20 mouse cellular contexts compared by ENCODE assay signal in genomic region chr11:48819614-48820307, GRCm38 (mm10). TPM values are rescaled to one million over a fixed set of nuclear protein-coding genes. Genes with fewer than 3 reads are reported as not detected.
DNase-seq lines count a peak whose midpoint lies in the region; ATAC-seq and TF ChIP-seq lines count a peak whose summit lies in the region.
"Had no signal": no experiment of that assay in that cellular context is flagged by ENCODE, and none has a peak within 500 bp of the region (broad histone marks: within the 10 kb centered on the region; RNA-seq: fewer than 3 reads in every experiment).

No protein-coding gene starts in this region.

- TF ChIP-seq EP300 in lung, postnatal 0 days (IDR thresholded peaks at IDR 0.05) = no peak

- peaks cover 3% of the 10 kb centered on the region; the same call in 1 of the 2 replicates for H3K27me3 ChIP-seq in heart, embryonic 11.5 days (ENCODE audit: control insufficient read depth, insufficient read depth, low read length)
- 0 out of 2 replicates have a peak, but pooled peaks cover 6% of the 10 kb centered on the region for H3K27me3 ChIP-seq in lung, postnatal 0 days (replicated peaks; ENCODE audit: insufficient read depth, low read length)
- peaks cover 5% of the 10 kb centered on the region for H3K27me3 ChIP-seq in liver, embryonic 11.5 days (replicated peaks; ENCODE audit: control insufficient read depth, insufficient read depth, low read length)
- peaks cover 11% of the 10 kb centered on the region for H3K27me3 ChIP-seq in hindbrain, embryonic 11.5 days (ENCODE audit: control insufficient read depth, insufficient read depth, low read length)
- peaks cover 11% of the 10 kb centered on the region for H3K27me3 ChIP-seq in limb, embryonic 10.5 days (ENCODE audit: low read depth, poor library complexity, severe bottlenecking)

- no peak overlapping the region for H3K4me2 ChIP-seq in heart, embryonic 11.5 days
- H3K4me2 ChIP-seq in lung, postnatal 0 days (replicated peaks; ENCODE audit: low read depth, low read length) = no peak overlapping the region
- no peak overlapping the region; the same call in 1 of the 2 replicates for H3K4me2 ChIP-seq in liver, embryonic 11.5 days
- no peak overlapping the region for H3K4me2 ChIP-seq in hindbrain, embryonic 11.5 days (replicated peaks; ENCODE audit: low read depth, low read length)
- H3K4me2 ChIP-seq: lung, embryonic 14.5 days had no signal

- intact Hi-C loops in left cerebral cortex, postnatal 36 days (cut with DNase I) = loop anchor here (2.0 to 5.0 kb wide), 2 partner anchors 15 to 383 kb away; partner anchors contain the start of gene Zfp62

- H3K4me1 ChIP-seq in heart, embryonic 11.5 days (ENCODE audit: control insufficient read depth, insufficient read depth, low read length) = peaks cover 16% of the 10 kb centered on the region
- H3K4me1 ChIP-seq in lung, postnatal 0 days (ENCODE audit: insufficient read depth, low read depth, low read length) = peaks cover 11% of the 10 kb centered on the region; the same call in 1 of the 2 replicates
- H3K4me1 ChIP-seq in liver, embryonic 11.5 days (replicated peaks; ENCODE audit: control insufficient read depth, insufficient read depth, low read length) = peaks cover 20% of the 10 kb centered on the region
- H3K4me1 ChIP-seq in hindbrain, embryonic 11.5 days (replicated peaks; ENCODE audit: control insufficient read depth, insufficient read depth, low read length) = no peaks in the 10 kb centered on the region
- peaks cover 26% of the 10 kb centered on the region for H3K4me1 ChIP-seq in limb, embryonic 10.5 days

- H3K9me3 ChIP-seq in heart, embryonic 11.5 days (replicated peaks; ENCODE audit: control insufficient read depth, low read length) = no peaks in the 10 kb centered on the region
- H3K9me3 ChIP-seq in lung, postnatal 0 days (ENCODE audit: low read length) = no peaks in the 10 kb centered on the region
- no peaks in the 10 kb centered on the region for H3K9me3 ChIP-seq in liver, embryonic 11.5 days (ENCODE audit: control insufficient read depth, low read length)
- H3K9me3 ChIP-seq in hindbrain, embryonic 11.5 days (ENCODE audit: control insufficient read depth, low read length) = no peaks in the 10 kb centered on the region
- H3K9me3 ChIP-seq in limb, embryonic 10.5 days (replicated peaks) = no peaks in the 10 kb centered on the region
- H3K9me3 ChIP-seq: G1E; limb, embryonic 13.5 days had no signal

- 57% methylated on average over 7 of the region's 7 CpGs for WGBS in heart, embryonic 11.5 days (ENCODE audit: insufficient replicate concordance)
- 61% methylated on average over 7 of the region's 7 CpGs for WGBS in lung, postnatal 0 days
- WGBS in liver, embryonic 11.5 days = 55% methylated on average over 7 of the region's 7 CpGs
- 82% methylated on average over 7 of the region's 7 CpGs for WGBS in hindbrain, embryonic 11.5 days
- 80% methylated on average over 7 of the region's 7 CpGs for WGBS in limb, embryonic 10.5 days

- TF ChIP-seq CTCF in lung, postnatal 0 days (IDR thresholded peaks at IDR 0.05) = no peak

- no peaks in the 10 kb centered on the region; the same call in 1 of the 2 replicates for H3K36me3 ChIP-seq in heart, embryonic 11.5 days (ENCODE audit: control insufficient read depth, insufficient read depth, low read length)
- no peaks in the 10 kb centered on the region for H3K36me3 ChIP-seq in lung, postnatal 0 days (ENCODE audit: insufficient read depth, low read length)
- no peaks in the 10 kb centered on the region for H3K36me3 ChIP-seq in liver, embryonic 11.5 days (ENCODE audit: control insufficient read depth, insufficient read depth, low read length)
- H3K36me3 ChIP-seq in hindbrain, embryonic 11.5 days (ENCODE audit: control insufficient read depth, insufficient read depth, low read length) = no peaks in the 10 kb centered on the region
- H3K36me3 ChIP-seq in limb, embryonic 10.5 days = peaks cover 11% of the 10 kb centered on the region

- no peak for DNase-seq in heart, adult 18-20 months
- peak; percentile 37 for DNase-seq in lung, postnatal 0 days (ENCODE audit: low spot score)
- no peak for DNase-seq in lung, postnatal 25 days (ENCODE audit: low spot score)
- no peak for DNase-seq in liver, embryonic 11.5 days (ENCODE audit: low spot score)
- no peak for DNase-seq in left cerebral cortex, postnatal 36 days (ENCODE audit: low spot score in 2 of 2)
- DNase-seq in hindbrain, embryonic 11.5 days (ENCODE audit: low spot score) = no peak
- DNase-seq in limb, embryonic 10.5 days (ENCODE audit: low spot score) = no peak
- DNase-seq: adrenal gland, adult 2 months; cerebellum, adult 9-11 months; embryo, embryonic 11 days; gastrocnemius, postnatal 14 days; kidney, adult 18-20 months; kidney, postnatal 14 days; lung, embryonic 14.5 days; midbrain, embryonic 14.5 days; thymus, adult 18-20 months had no signal

- no peak overlapping the region for H3K4me3 ChIP-seq in heart, embryonic 11.5 days (ENCODE audit: low read depth, low read length)
- no peak overlapping the region for H3K4me3 ChIP-seq in lung, postnatal 0 days (ENCODE audit: low read depth, low read length)
- no peak overlapping the region for H3K4me3 ChIP-seq in liver, embryonic 11.5 days (ENCODE audit: low read depth, low read length)
- H3K4me3 ChIP-seq in hindbrain, embryonic 11.5 days (ENCODE audit: low read depth, low read length) = no peak overlapping the region
- H3K4me3 ChIP-seq in limb, embryonic 10.5 days = no peak overlapping the region
- H3K4me3 ChIP-seq: limb, embryonic 13.5 days had no signal

- no peak for ATAC-seq in heart, embryonic 11.5 days (replicated peaks; ENCODE audit: insufficient number of reproducible peaks, low FRiP score, low TSS enrichment)
- ATAC-seq in lung, postnatal 0 days = no peak
- no peak for ATAC-seq in liver, embryonic 11.5 days (replicated peaks; ENCODE audit: low FRiP score)
- ATAC-seq in hindbrain, embryonic 11.5 days (ENCODE audit: low FRiP score) = no peak
- ATAC-seq: hindbrain, embryonic 16.5 days had no signal

- H3K9ac ChIP-seq in heart, embryonic 11.5 days (ENCODE audit: low read depth, low read length) = no peak overlapping the region
- no peak overlapping the region for H3K9ac ChIP-seq in lung, postnatal 0 days (replicated peaks; ENCODE audit: low read depth)
- H3K9ac ChIP-seq in liver, embryonic 11.5 days (ENCODE audit: low read depth, low read length) = no peak overlapping the region
- H3K9ac ChIP-seq in hindbrain, embryonic 11.5 days (ENCODE audit: low read depth, low read length) = no peak overlapping the region
- H3K9ac ChIP-seq: limb, embryonic 13.5 days; lung, embryonic 14.5 days had no signal

- H3K27ac ChIP-seq in heart, embryonic 11.5 days (ENCODE audit: low read depth, low read length) = peak overlapping the region; percentile 38
- H3K27ac ChIP-seq in lung, postnatal 0 days (ENCODE audit: low read length) = no peak overlapping the region
- peak overlapping the region; percentile 54 for H3K27ac ChIP-seq in liver, embryonic 11.5 days (ENCODE audit: low read depth, low read length)
- H3K27ac ChIP-seq in hindbrain, embryonic 11.5 days (ENCODE audit: low read depth, low read length) = no peak overlapping the region
- no peak overlapping the region for H3K27ac ChIP-seq in limb, embryonic 10.5 days
- H3K27ac ChIP-seq: limb, embryonic 13.5 days had no signal

RNA-seq across cellular contexts. Expression of gene Trim41, which starts 2.6 kb away (rescaled TPM):
- polyA plus RNA-seq in heart, embryonic 11.5 days (2014; fragmentation: Nextera tagmentation; extraction: Ambion mirVana) = 3.3 and 3.7 TPM in 2 replicates
- 10 to 100 TPM; 18.9 to 20.0 TPM for total RNA-seq in heart, adult 18-20 months (2021)
- 4.3 and 5.1 TPM in 2 replicates for polyA plus RNA-seq in lung, postnatal 0 days (2015; fragmentation: Nextera tagmentation; extraction: Ambion mirVana)
- polyA plus RNA-seq in liver, embryonic 11.5 days (2014; fragmentation: Nextera tagmentation; extraction: Ambion mirVana) = 3.5 and 4.5 TPM in 2 replicates
- 10 to 100 TPM; 61.2 to 62.1 TPM for total RNA-seq in left cerebral cortex, postnatal 36 days (2021)
- 4.2 and 4.5 TPM in 2 replicates for polyA plus RNA-seq in hindbrain, embryonic 11.5 days (2014; fragmentation: Nextera tagmentation; extraction: Ambion mirVana)
- 4.2 and 6.1 TPM in 2 replicates for polyA plus RNA-seq in limb, embryonic 10.5 days (2016; fragmentation: Nextera tagmentation; extraction: Ambion mirVana)

RNA-seq across cellular contexts. Expression of gene Trim7, which starts 6.2 kb away (rescaled TPM):
- 0.43 and 0.70 TPM in 2 replicates for polyA plus RNA-seq in heart, embryonic 11.5 days (2014; fragmentation: Nextera tagmentation; extraction: Ambion mirVana)
- total RNA-seq in heart, adult 18-20 months (2021) = 10 to 100 TPM; 13.2 to 13.7 TPM
- 1.2 and 1.6 TPM in 2 replicates for polyA plus RNA-seq in lung, postnatal 0 days (2015; fragmentation: Nextera tagmentation; extraction: Ambion mirVana)
- polyA plus RNA-seq in liver, embryonic 11.5 days (2014; fragmentation: Nextera tagmentation; extraction: Ambion mirVana) = 0.18 and 0.38 TPM in 2 replicates
- total RNA-seq in left cerebral cortex, postnatal 36 days (2021) = 1 to 10 TPM; 2.5 to 3.0 TPM
- polyA plus RNA-seq in hindbrain, embryonic 11.5 days (2014; fragmentation: Nextera tagmentation; extraction: Ambion mirVana) = 0.56 and 0.77 TPM in 2 replicates
- 0.70 TPM in 1 of 2 replicates, not detected in the other for polyA plus RNA-seq in limb, embryonic 10.5 days (2016; fragmentation: Nextera tagmentation; extraction: Ambion mirVana)

RNA-seq across cellular contexts. Expression of gene Gm12184, which starts 6.7 kb away (rescaled TPM):
- 2.9 and 4.0 TPM in 2 replicates for polyA plus RNA-seq in heart, embryonic 11.5 days (2014; fragmentation: Nextera tagmentation; extraction: Ambion mirVana)
- 1 to 10 TPM; 2.4 to 2.8 TPM for total RNA-seq in heart, adult 18-20 months (2021)
- polyA plus RNA-seq in lung, postnatal 0 days (2015; fragmentation: Nextera tagmentation; extraction: Ambion mirVana) = 4.4 and 5.5 TPM in 2 replicates
- polyA plus RNA-seq in liver, embryonic 11.5 days (2014; fragmentation: Nextera tagmentation; extraction: Ambion mirVana) = 6.2 and 7.6 TPM in 2 replicates
- 1 to 10 TPM; 1.3 to 3.0 TPM for total RNA-seq in left cerebral cortex, postnatal 36 days (2021)
- 5.8 and 7.4 TPM in 2 replicates for polyA plus RNA-seq in hindbrain, embryonic 11.5 days (2014; fragmentation: Nextera tagmentation; extraction: Ambion mirVana)
- 2.9 and 5.1 TPM in 2 replicates for polyA plus RNA-seq in limb, embryonic 10.5 days (2016; fragmentation: Nextera tagmentation; extraction: Ambion mirVana)

RNA-seq across cellular contexts. Expression of gene Rack1, which starts 19.6 kb away (rescaled TPM):
- 538 and 603 TPM in 2 replicates for polyA plus RNA-seq in heart, embryonic 11.5 days (2014; fragmentation: Nextera tagmentation; extraction: Ambion mirVana)
- total RNA-seq in heart, adult 18-20 months (2021) = 100 to 1,000 TPM; 394 to 434 TPM
- polyA plus RNA-seq in lung, postnatal 0 days (2015; fragmentation: Nextera tagmentation; extraction: Ambion mirVana) = 404 and 434 TPM in 2 replicates
- polyA plus RNA-seq in liver, embryonic 11.5 days (2014; fragmentation: Nextera tagmentation; extraction: Ambion mirVana) = 1,154 and 1,248 TPM in 2 replicates
- 100 to 1,000 TPM; 215 to 226 TPM for total RNA-seq in left cerebral cortex, postnatal 36 days (2021)
- 654 and 661 TPM in 2 replicates for polyA plus RNA-seq in hindbrain, embryonic 11.5 days (2014; fragmentation: Nextera tagmentation; extraction: Ambion mirVana)
- 818 and 973 TPM in 2 replicates for polyA plus RNA-seq in limb, embryonic 10.5 days (2016; fragmentation: Nextera tagmentation; extraction: Ambion mirVana)

RNA-seq across cellular contexts. Expression of gene Irgm1, which starts 51.7 kb away (rescaled TPM):
- polyA plus RNA-seq in heart, embryonic 11.5 days (2014; fragmentation: Nextera tagmentation; extraction: Ambion mirVana) = 4.9 and 5.9 TPM in 2 replicates
- total RNA-seq in heart, adult 18-20 months (2021) = 10 to 100 TPM; 13.2 to 18.6 TPM
- 20.2 and 26.4 TPM in 2 replicates for polyA plus RNA-seq in lung, postnatal 0 days (2015; fragmentation: Nextera tagmentation; extraction: Ambion mirVana)
- 15.2 and 17.2 TPM in 2 replicates for polyA plus RNA-seq in liver, embryonic 11.5 days (2014; fragmentation: Nextera tagmentation; extraction: Ambion mirVana)
- 1 to 10 TPM; 5.2 to 6.2 TPM for total RNA-seq in left cerebral cortex, postnatal 36 days (2021)
- polyA plus RNA-seq in hindbrain, embryonic 11.5 days (2014; fragmentation: Nextera tagmentation; extraction: Ambion mirVana) = 1.5 and 2.1 TPM in 2 replicates
- 1.0 and 1.4 TPM in 2 replicates for polyA plus RNA-seq in limb, embryonic 10.5 days (2016; fragmentation: Nextera tagmentation; extraction: Ambion mirVana)

Comparison
In these comparisons a context has a peak if more than half of its experiments do, and no peak if none do; other contexts are left out.
1. H3K27ac ChIP-seq: peak in heart, embryonic 11.5 days (single experiment) and liver, embryonic 11.5 days (single experiment); none in lung, postnatal 0 days (single experiment), hindbrain, embryonic 11.5 days (single experiment) and limb, embryonic 10.5 days (single experiment).